Mouse (Mus musculus): ENCODE measurements around the gene Nrxn2. TPM values are rescaled to one million over a fixed set of nuclear protein-coding genes. Genes with fewer than 3 reads are reported as not detected.

The Nrxn2 gene
- total and polyA plus RNA-seq, 3 experiments: 0.20 to 0.71 (median 0.30) TPM

- Histone ChIP-seq H3K36me3 (replicated peaks in 1 of 2; ENCODE audit: control insufficient read depth in 1 of 2, insufficient read depth in 1 of 2, low read length in 1 of 2) (no peaks in the 10 kb centered on the region), H3K27ac (ENCODE audit: insufficient read depth, low read depth) (no peak overlapping the region), H3K4me3 (replicated peaks in 1 of 3; ENCODE audit: low read depth in 2 of 3, low read length in 2 of 3, poor library complexity in 1 of 3) (no peak overlapping the region), H3K9me3 (replicated peaks; ENCODE audit: low read length) (no peaks in the 10 kb centered on the region), H3K4me1 (ENCODE audit: control insufficient read depth in 1 of 2, insufficient read depth in 2 of 2) (peaks cover 14 to 24% of the 10 kb centered on the region in 2 experiments), H3K4me2 (ENCODE audit: insufficient read depth, low read depth, poor library complexity, severe bottlenecking) (no peak overlapping the region), H3K27me3 (replicated peaks) (peaks cover 43% of the 10 kb centered on the region), H3K9ac (ENCODE audit: insufficient read depth, low read depth) (no peak overlapping the region), H3K79me2 (replicated peaks; ENCODE audit: control insufficient read depth, extremely low read depth, insufficient read depth, poor library complexity, severe bottlenecking) (no peaks in the 10 kb centered on the region)
- DNase-seq (ENCODE audit: extremely low read depth): no peak
- in situ Hi-C loops (cut with MboI; ENCODE audit: low pct_ligation_motif_present, low pct_unique_long_range_greater_than_20kb, low sequenced_read_pairs) (no loop called here), dilution Hi-C loops (cut with MboI; ENCODE audit: extremely low pct_ligation_motif_present, extremely low pct_unique_long_range_greater_than_20kb, low sequenced_read_pairs) (no loop called here)
- TF ChIP-seq RCOR1 (conservative IDR thresholded peaks at IDR 0.05; ENCODE audit: low read depth, low read length) (no peak), ZNF384 (IDR thresholded peaks at IDR 0.05; ENCODE audit: low read depth, low read length) (no peak), CHD1 (IDR thresholded peaks at IDR 0.05; ENCODE audit: low read depth, low read length) (no peak), CHD2 (IDR thresholded peaks at IDR 0.05; ENCODE audit: low read length) (no peak), NRF1 (IDR thresholded peaks at IDR 0.05; ENCODE audit: low read depth, low read length) (no peak), EP300 (IDR thresholded peaks at IDR 0.05; ENCODE audit: low read length) (no peak), PAX5 (IDR thresholded peaks at IDR 0.05; ENCODE audit: low read length) (no peak), USF1 (IDR thresholded peaks at IDR 0.05; ENCODE audit: low read depth, low read length) (no peak), E2F4 (IDR thresholded peaks at IDR 0.05; ENCODE audit: insufficient replicate concordance, low read depth, low read length) (no peak), GABPA (IDR thresholded peaks at IDR 0.05; ENCODE audit: insufficient replicate concordance, low read depth, low read length) (no peak), ELF1 (IDR thresholded peaks at IDR 0.05; ENCODE audit: low read depth, low read length) (no peak), UBTF (IDR thresholded peaks at IDR 0.05; ENCODE audit: low read depth, low read length) (no peak), MAFK (IDR thresholded peaks at IDR 0.05; ENCODE audit: insufficient replicate concordance, low read length) (no peak), MYC (IDR thresholded peaks at IDR 0.05; ENCODE audit: low read depth, low read length) (no peak), TCF12 (IDR thresholded peaks at IDR 0.05; ENCODE audit: low read depth, low read length) (no peak), MAX (IDR thresholded peaks at IDR 0.05; ENCODE audit: low read length) (no peak), JUND (conservative IDR thresholded peaks at IDR 0.05; ENCODE audit: low read depth, low read length) (no peak)
Observed at GRCm38 (mm10) chr19:6443016-6443415, 24.5 kb downstream of the Nrxn2 start.

GRCm38 (mm10) chr19:6445761-6446423 is 27.4 kb downstream of the Nrxn2 start:
- H3K4me1 ChIP-seq (ENCODE audit: control insufficient read depth in 1 of 2, insufficient read depth in 2 of 2): peaks cover 14 to 45% of the 10 kb centered on the region in 2 experiments
- peaks cover 62% of the 10 kb centered on the region for H3K27me3 ChIP-seq (replicated peaks)
- DNase-seq (ENCODE audit: extremely low read depth): peak; percentile 53
- peak overlapping the region in 1 of 3 experiments; percentile 11 for H3K4me3 ChIP-seq (replicated peaks in 1 of 3; ENCODE audit: low read depth in 2 of 3, low read length in 2 of 3, poor library complexity in 1 of 3)
- H3K36me3 ChIP-seq (replicated peaks in 1 of 2; ENCODE audit: control insufficient read depth in 1 of 2, insufficient read depth in 1 of 2, low read length in 1 of 2): no peaks in the 10 kb centered on the region
- no peak overlapping the region for H3K9ac ChIP-seq (ENCODE audit: insufficient read depth, low read depth)
- dilution Hi-C loops (cut with MboI; ENCODE audit: extremely low pct_ligation_motif_present, extremely low pct_unique_long_range_greater_than_20kb, low sequenced_read_pairs) (no loop called here), in situ Hi-C loops (cut with MboI; ENCODE audit: low pct_ligation_motif_present, low pct_unique_long_range_greater_than_20kb, low sequenced_read_pairs) (no loop called here)
- no peak overlapping the region for H3K27ac ChIP-seq (ENCODE audit: insufficient read depth, low read depth)
- no peaks in the 10 kb centered on the region for H3K79me2 ChIP-seq (replicated peaks; ENCODE audit: control insufficient read depth, extremely low read depth, insufficient read depth, poor library complexity, severe bottlenecking)
- TF ChIP-seq MAZ (IDR thresholded peaks at IDR 0.05; ENCODE audit: low read depth, low read length): no peak
- no peak for TF ChIP-seq ZC3H11A (IDR thresholded peaks at IDR 0.05; ENCODE audit: low read depth, low read length)
- TF ChIP-seq EP300 (IDR thresholded peaks at IDR 0.05; ENCODE audit: low read length): no peak
- no peak for TF ChIP-seq ZKSCAN1 (IDR thresholded peaks at IDR 0.05; ENCODE audit: borderline replicate concordance, low read depth, low read length)
- TF ChIP-seq POLR2A (IDR thresholded peaks at IDR 0.05; ENCODE audit: low read depth, low read length): no peak
- no peak for TF ChIP-seq ZMIZ1 (IDR thresholded peaks at IDR 0.05; ENCODE audit: low read depth, low read length)
- TF ChIP-seq USF2 (conservative IDR thresholded peaks at IDR 0.05; ENCODE audit: low read depth, low read length): no peak
- TF ChIP-seq BHLHE40 (IDR thresholded peaks at IDR 0.05; ENCODE audit: low read depth, low read length): no peak
- TF ChIP-seq HCFC1 (IDR thresholded peaks at IDR 0.05; ENCODE audit: low read depth, low read length): no peak
- TF ChIP-seq MAX (IDR thresholded peaks at IDR 0.05; ENCODE audit: low read length): no peak
- no peak for TF ChIP-seq CHD1 (IDR thresholded peaks at IDR 0.05; ENCODE audit: low read depth, low read length)
- no peak for TF ChIP-seq MAFK (IDR thresholded peaks at IDR 0.05; ENCODE audit: insufficient replicate concordance, low read length)
- no peak for TF ChIP-seq RCOR1 (conservative IDR thresholded peaks at IDR 0.05; ENCODE audit: low read depth, low read length)
- no peak for TF ChIP-seq ELF1 (IDR thresholded peaks at IDR 0.05; ENCODE audit: low read depth, low read length)
- TF ChIP-seq UBTF (IDR thresholded peaks at IDR 0.05; ENCODE audit: low read depth, low read length): no peak
- no peak overlapping the region for H3K4me2 ChIP-seq (ENCODE audit: insufficient read depth, low read depth, poor library complexity, severe bottlenecking)
- no peaks in the 10 kb centered on the region for H3K9me3 ChIP-seq (replicated peaks; ENCODE audit: low read length)

All from CH12.LX (cell line).